Mouse (Mus musculus): ENCODE data around the gene Trnau1ap. TPM values are rescaled to one million over a fixed set of nuclear protein-coding genes. Genes with fewer than 3 reads are reported as not detected.
"Not testable (repeated sequence)": the region's sequence is repeated elsewhere in the genome, so short reads cannot be mapped to it uniquely, and the experiment has no call there.

Trnau1ap gene
- polyA plus RNA-seq, 1 experiment from 2014 or later = 20.1 TPM

GRCm38 (mm10) chr4:132299849-132300248, 29.5 kb downstream of the Trnau1ap start:
- H3K27ac ChIP-seq = no peak overlapping the region

GRCm38 (mm10) chr4:132295696-132296390, 33.5 kb downstream of the Trnau1ap start:
- Histone ChIP-seq H3K36me3 (ENCODE audit: inconsistent target) (peaks cover 20% of the 10 kb centered on the region), H3K4me3 (ENCODE audit: inconsistent target) (no peak overlapping the region), H3K27ac (no peak overlapping the region), H3K79me2 (ENCODE audit: inconsistent target) (no peaks in the 10 kb centered on the region)
- WGBS (ENCODE audit: missing documents) = 73% methylated on average over 8 of the region's 8 CpGs

More at GRCm38 (mm10) chr4:132299849-132300248, 29.5 kb downstream of the Trnau1ap start:
- no peak overlapping the region for H3K4me3 ChIP-seq (ENCODE audit: inconsistent target)
- H3K79me2 ChIP-seq (ENCODE audit: inconsistent target) = no peaks in the 10 kb centered on the region
- 100% methylated on average over 1 of the region's 1 CpGs for WGBS (ENCODE audit: missing documents)
- H3K36me3 ChIP-seq (ENCODE audit: inconsistent target) = no peaks in the 10 kb centered on the region

- 89% methylated on average over 7 of the region's 7 CpGs for WGBS (ENCODE audit: missing documents)
- H3K79me2 ChIP-seq (ENCODE audit: inconsistent target) = no peaks in the 10 kb centered on the region
- no peak overlapping the region for H3K27ac ChIP-seq
- H3K36me3 ChIP-seq (ENCODE audit: inconsistent target) = peaks cover 30% of the 10 kb centered on the region
- no peak overlapping the region for H3K4me3 ChIP-seq (ENCODE audit: inconsistent target)
These were observed 35.6 kb downstream of the Trnau1ap start for GRCm38 (mm10) chr4:132293682-132294240.

- 79% methylated on average over 3 of the region's 4 CpGs for WGBS (ENCODE audit: missing documents)
These were observed 36.4 kb downstream of the Trnau1ap start for GRCm38 (mm10) chr4:132292988-132293387.

GRCm38 (mm10) chr4:132291624-132292335, 37.6 kb downstream of the Trnau1ap start:
- Histone ChIP-seq H3K79me2 (ENCODE audit: inconsistent target) (no peaks in the 10 kb centered on the region), H3K4me3 (ENCODE audit: inconsistent target) (no peak overlapping the region), H3K27ac (no peak overlapping the region), H3K36me3 (ENCODE audit: inconsistent target) (peaks cover 30% of the 10 kb centered on the region)
- 95% methylated on average over 12 of the region's 12 CpGs for WGBS (ENCODE audit: missing documents)

More at GRCm38 (mm10) chr4:132292988-132293387, 36.4 kb downstream of the Trnau1ap start:
- Histone ChIP-seq H3K4me3 (ENCODE audit: inconsistent target) (no peak overlapping the region), H3K27ac (no peak overlapping the region), H3K79me2 (ENCODE audit: inconsistent target) (no peaks in the 10 kb centered on the region), H3K36me3 (ENCODE audit: inconsistent target) (peaks cover 30% of the 10 kb centered on the region)

- H3K79me2 ChIP-seq (ENCODE audit: inconsistent target) = no peaks in the 10 kb centered on the region
- 98% methylated on average over 4 of the region's 4 CpGs for WGBS (ENCODE audit: missing documents)
- H3K36me3 ChIP-seq (ENCODE audit: inconsistent target) = peaks cover 37% of the 10 kb centered on the region
- no peak overlapping the region for H3K4me3 ChIP-seq (ENCODE audit: inconsistent target)
- H3K27ac ChIP-seq = no peak overlapping the region
These were observed 38.3 kb downstream of the Trnau1ap start for GRCm38 (mm10) chr4:132291056-132291455.

GRCm38 (mm10) chr4:132288840-132289239, 40.5 kb downstream of the Trnau1ap start:
- not testable (repeated sequence) for H3K4me3 ChIP-seq (ENCODE audit: inconsistent target); H3K79me2 ChIP-seq (ENCODE audit: inconsistent target); H3K27ac ChIP-seq
- WGBS (ENCODE audit: missing documents) = 83% methylated on average over 1 of the region's 5 CpGs
- peaks cover 53% of the 10 kb centered on the region for H3K36me3 ChIP-seq (ENCODE audit: inconsistent target)

- 100% methylated on average over 3 of the region's 3 CpGs for WGBS (ENCODE audit: missing documents)
- Histone ChIP-seq H3K79me2 (ENCODE audit: inconsistent target) (peaks cover 22% of the 10 kb centered on the region; the same call in 1 of the 2 replicates), H3K4me3 (ENCODE audit: inconsistent target) (no peak overlapping the region), H3K27ac (no peak overlapping the region), H3K36me3 (ENCODE audit: inconsistent target) (no peaks in the 10 kb centered on the region)
These were observed 53.4 kb downstream of the Trnau1ap start for GRCm38 (mm10) chr4:132275949-132276348.

- WGBS (ENCODE audit: missing documents) = under 1% methylated on average over 48 of the region's 48 CpGs
- Histone ChIP-seq H3K36me3 (ENCODE audit: inconsistent target) (no peaks in the 10 kb centered on the region), H3K27ac (peak within 1 kb of the TSS; percentile 75), H3K79me2 (ENCODE audit: inconsistent target) (peaks cover 22% of the 10 kb centered on the region; the same call in 1 of the 2 replicates), H3K4me3 (ENCODE audit: inconsistent target) (peak within 1 kb of the TSS; percentile 82)
These were observed 55.0 kb downstream of the Trnau1ap start, which contains the start of gene Taf12 for GRCm38 (mm10) chr4:132274156-132274862. Gene Taf12 (plus strand): TSS chr4:132274375.

- peaks cover 22% of the 10 kb centered on the region; the same call in 1 of the 2 replicates for H3K79me2 ChIP-seq (ENCODE audit: inconsistent target)
- 42% methylated on average over 2 of the region's 2 CpGs for WGBS (ENCODE audit: missing documents)
- no peak overlapping the region; the same call in 1 of the 2 replicates for H3K4me3 ChIP-seq (ENCODE audit: inconsistent target)
- no peaks in the 10 kb centered on the region for H3K36me3 ChIP-seq (ENCODE audit: inconsistent target)
- no peak overlapping the region for H3K27ac ChIP-seq
These were observed 56.2 kb downstream of the Trnau1ap start for GRCm38 (mm10) chr4:132273166-132273565.

GRCm38 (mm10) chr4:132269740-132270560, 59.4 kb downstream of the Trnau1ap start:
- H3K4me3 ChIP-seq (ENCODE audit: inconsistent target) = peak overlapping the region; percentile 19
- no peaks in the 10 kb centered on the region for H3K36me3 ChIP-seq (ENCODE audit: inconsistent target)
- no peaks in the 10 kb centered on the region for H3K79me2 ChIP-seq (ENCODE audit: inconsistent target)
- under 1% methylated on average over 33 of the region's 35 CpGs for WGBS (ENCODE audit: missing documents)
- H3K27ac ChIP-seq = peak overlapping the region; percentile 94

- Histone ChIP-seq H3K4me3 (ENCODE audit: inconsistent target) (no peak overlapping the region), H3K36me3 (ENCODE audit: inconsistent target) (no peaks in the 10 kb centered on the region), H3K79me2 (ENCODE audit: inconsistent target) (no peaks in the 10 kb centered on the region), H3K27ac (0 out of 2 replicates have a peak overlapping the region, but pooled peaks have one; percentile 94)
- WGBS (ENCODE audit: missing documents) = 12% methylated on average over 6 of the region's 6 CpGs
These were observed 60.2 kb downstream of the Trnau1ap start for GRCm38 (mm10) chr4:132268871-132269739.

- H3K27ac ChIP-seq = no peak overlapping the region
- WGBS (ENCODE audit: missing documents) = 97% methylated on average over 2 of the region's 3 CpGs
- no peak overlapping the region for H3K4me3 ChIP-seq (ENCODE audit: inconsistent target)
- no peaks in the 10 kb centered on the region for H3K36me3 ChIP-seq (ENCODE audit: inconsistent target)
- H3K79me2 ChIP-seq (ENCODE audit: inconsistent target) = no peaks in the 10 kb centered on the region
These were observed 62.4 kb downstream of the Trnau1ap start for GRCm38 (mm10) chr4:132266835-132267349.
